Mouse (Mus musculus) heart, adult 10 weeks (tissue): Measurements from ENCODE around the gene Klf9. TPM values are rescaled to one million over a fixed set of nuclear protein-coding genes. Genes with fewer than 3 reads are reported as not detected.

Experiments used
- polyA plus RNA-seq: library from polyadenylated mRNA; stranded (reverse); fragments of 350-450 nt; fragmentation: Illumina TruSeq; extraction: RNeasy Lipid Tissue Mini Kit (QIAGEN cat#74804); gene quantifications from one replicate; pipeline ENCODE4 v1.2.3, GENCODE M21; 2014; ENCODE audit warnings: low read depth, low replicate concordance

Gene Klf9
- polyA plus RNA-seq, result 81.8 TPM

DNA sequence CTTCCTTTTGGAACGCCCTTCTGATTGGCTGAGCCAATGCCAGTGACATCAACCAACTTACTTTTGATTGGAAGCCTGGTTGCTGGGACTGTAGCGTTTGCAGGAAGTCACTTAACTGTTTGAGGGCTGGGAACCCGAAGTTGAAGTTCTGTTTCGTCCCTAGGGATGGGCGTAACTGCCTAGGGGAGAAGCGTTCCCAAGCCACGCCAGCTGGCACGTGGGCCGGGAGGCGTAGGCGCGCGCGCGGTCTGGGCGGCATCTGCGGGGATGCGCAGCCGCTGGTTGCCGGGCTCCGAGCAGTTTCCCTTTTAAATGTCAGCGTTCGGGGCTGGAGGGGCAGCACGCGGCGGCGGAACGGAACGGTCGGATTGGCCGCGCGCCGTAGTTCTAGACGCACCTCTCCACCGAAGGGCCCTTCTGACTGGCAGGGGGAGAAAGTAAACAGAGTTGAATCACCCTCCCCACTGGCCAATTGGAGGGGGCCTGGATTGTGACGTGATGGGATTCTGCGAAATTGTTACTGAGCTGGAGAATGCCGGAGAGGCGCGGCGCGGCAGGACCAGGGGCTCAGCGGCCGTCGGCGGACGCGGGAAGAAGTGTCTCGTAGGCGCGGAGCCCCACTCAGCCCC is at the start of gene Klf9:
TSS of gene Klf9 (plus strand) at position 538 of the 629 bp plus-strand sequence.

Other genes with a start within 250 kb of the Klf9 start
- 17.1 TPM for gene Smc5, start 132.7 kb downstream of the Klf9 start, polyA plus RNA-seq